In genomic region chr12:34660027-34660426, GRCm38 (mm10) we compare ENCODE assay signal across 22 mouse cellular contexts.
DNase-seq lines count a peak whose midpoint lies in the region; ATAC-seq and TF ChIP-seq lines count a peak whose summit lies in the region.
"Had no signal": no experiment of that assay in that cellular context is flagged by ENCODE, and none has a peak within 500 bp of the region (broad histone marks: within the 10 kb centered on the region; RNA-seq: fewer than 3 reads in every experiment).

No protein-coding gene starts in this region.

- H3K27ac ChIP-seq in limb, embryonic 11.5 days (replicated peaks; ENCODE audit: low read depth, low read length): no peak overlapping the region
- H3K27ac ChIP-seq in lung, postnatal 0 days (ENCODE audit: low read length): no peak overlapping the region
- H3K27ac ChIP-seq: embryonic facial prominence, embryonic 12.5 days; forebrain, embryonic 13.5 days; forebrain, embryonic 15.5 days had no signal

- TF ChIP-seq CTCF in lung, postnatal 0 days (IDR thresholded peaks at IDR 0.05): no peak

- peak; percentile 67; the same call in 1 of the 2 replicates for ATAC-seq in limb, embryonic 11.5 days (ENCODE audit: insufficient number of reproducible peaks, low FRiP score, low TSS enrichment, low read depth)
- no peak for ATAC-seq in lung, postnatal 0 days
- ATAC-seq: activated CD4-positive, CD25-positive, alpha-beta regulatory T cell, adult 4 months; forebrain, embryonic 13.5 days; forebrain, embryonic 15.5 days; forebrain, postnatal 0 days; Patski had no signal

- H3K4me1 ChIP-seq in limb, embryonic 11.5 days (ENCODE audit: control insufficient read depth, insufficient read depth, low read length): peaks cover 5% of the 10 kb centered on the region; the same call in 1 of the 2 replicates
- no peaks in the 10 kb centered on the region for H3K4me1 ChIP-seq in lung, postnatal 0 days (ENCODE audit: insufficient read depth, low read depth, low read length)

- H3K4me3 ChIP-seq in limb, embryonic 11.5 days (ENCODE audit: low read depth, low read length): no peak overlapping the region
- no peak overlapping the region for H3K4me3 ChIP-seq in lung, postnatal 0 days (ENCODE audit: low read depth, low read length)
- H3K4me3 ChIP-seq: embryonic facial prominence, embryonic 12.5 days; forebrain, embryonic 13.5 days; forebrain, embryonic 15.5 days had no signal

- no peaks in the 10 kb centered on the region for H3K9me3 ChIP-seq in limb, embryonic 11.5 days (ENCODE audit: control insufficient read depth, low read length)
- no peaks in the 10 kb centered on the region for H3K9me3 ChIP-seq in lung, postnatal 0 days (ENCODE audit: low read length)
- H3K9me3 ChIP-seq: embryonic facial prominence, embryonic 12.5 days; forebrain, embryonic 13.5 days; forebrain, embryonic 15.5 days had no signal

- 8% methylated on average over 5 of the region's 5 CpGs for WGBS in limb, embryonic 11.5 days
- WGBS in lung, postnatal 0 days: 44% methylated on average over 5 of the region's 5 CpGs

- TF ChIP-seq EP300 in lung, postnatal 0 days (IDR thresholded peaks at IDR 0.05): no peak

- H3K9ac ChIP-seq in limb, embryonic 11.5 days (ENCODE audit: low read length): no peak overlapping the region
- no peak overlapping the region for H3K9ac ChIP-seq in lung, postnatal 0 days (replicated peaks; ENCODE audit: low read depth)
- H3K9ac ChIP-seq: embryonic facial prominence, embryonic 12.5 days; forebrain, embryonic 13.5 days; forebrain, embryonic 15.5 days; forebrain, postnatal 0 days had no signal

- intact Hi-C loops in heart, postnatal 10 days (cut with DNase I): loop anchor here (5.0 kb wide), 1 partner anchor 502 kb away; no protein-coding TSS in a partner anchor

- H3K4me2 ChIP-seq in limb, embryonic 11.5 days (ENCODE audit: low read depth, severe bottlenecking): no peak overlapping the region
- H3K4me2 ChIP-seq in lung, postnatal 0 days (replicated peaks; ENCODE audit: low read depth, low read length): no peak overlapping the region
- H3K4me2 ChIP-seq: embryonic facial prominence, embryonic 12.5 days; forebrain, embryonic 13.5 days; forebrain, embryonic 15.5 days had no signal

- no peaks in the 10 kb centered on the region for H3K27me3 ChIP-seq in limb, embryonic 11.5 days (ENCODE audit: control insufficient read depth, insufficient read depth, low read length)
- H3K27me3 ChIP-seq in lung, postnatal 0 days (replicated peaks; ENCODE audit: insufficient read depth, low read length): no peaks in the 10 kb centered on the region
- H3K27me3 ChIP-seq: embryonic facial prominence, embryonic 12.5 days; forebrain, embryonic 13.5 days; forebrain, embryonic 15.5 days had no signal

- DNase-seq in thymus, postnatal 0 days (ENCODE audit: low spot score): peak; percentile 46
- DNase-seq in thymus, postnatal 14 days: no peak
- peak; percentile 26 for DNase-seq in A20 (ENCODE audit: low read depth, low spot score)
- peak; percentile 76 for DNase-seq in forelimb bud, embryonic 11.5 days (ENCODE audit: low read depth, low spot score)
- peak; percentile 69 for DNase-seq in limb, embryonic 11.5 days (ENCODE audit: low spot score)
- DNase-seq in retina, postnatal 1 day: no peak
- no peak for DNase-seq in lung, postnatal 0 days (ENCODE audit: low spot score)
- no peak for DNase-seq in heart, postnatal 10 days
- DNase-seq: adrenal gland, adult 8-10 months; adrenal gland, postnatal 14 days; adrenal gland, postnatal 36 days; cerebellum, adult 11-12 months; cerebellum, adult 2 months; cerebellum, adult 9-10 months; cerebellum, postnatal 10 days; cerebellum, postnatal 25 days; forebrain, postnatal 0 days had no signal

- H3K36me3 ChIP-seq in limb, embryonic 11.5 days (ENCODE audit: control insufficient read depth, insufficient read depth, low read length): no peaks in the 10 kb centered on the region
- H3K36me3 ChIP-seq in lung, postnatal 0 days (ENCODE audit: insufficient read depth, low read length): no peaks in the 10 kb centered on the region
- H3K36me3 ChIP-seq: embryonic facial prominence, embryonic 12.5 days; forebrain, embryonic 15.5 days had no signal

Comparison
In these comparisons a context has a peak if more than half of its experiments do, and no peak if none do; other contexts are left out.
1. DNase-seq: peak in thymus, postnatal 0 days (single experiment), A20 (single experiment), forelimb bud, embryonic 11.5 days (single experiment) and limb, embryonic 11.5 days (single experiment); none in thymus, postnatal 14 days (single experiment), retina, postnatal 1 day (single experiment), lung, postnatal 0 days (single experiment) and heart, postnatal 10 days (0 of 2).